Mouse (Mus musculus): Measurements from ENCODE around the gene C530025M09Rik. TPM values are rescaled to one million over a fixed set of nuclear protein-coding genes. Genes with fewer than 3 reads are reported as not detected.

Gene C530025M09Rik
- not detected for polyA plus RNA-seq (2014; fragmentation: Illumina TruSeq; extraction: RNeasy Lipid Tissue Mini Kit (QIAGEN cat#74804); ENCODE audit: low replicate concordance)

DNA sequence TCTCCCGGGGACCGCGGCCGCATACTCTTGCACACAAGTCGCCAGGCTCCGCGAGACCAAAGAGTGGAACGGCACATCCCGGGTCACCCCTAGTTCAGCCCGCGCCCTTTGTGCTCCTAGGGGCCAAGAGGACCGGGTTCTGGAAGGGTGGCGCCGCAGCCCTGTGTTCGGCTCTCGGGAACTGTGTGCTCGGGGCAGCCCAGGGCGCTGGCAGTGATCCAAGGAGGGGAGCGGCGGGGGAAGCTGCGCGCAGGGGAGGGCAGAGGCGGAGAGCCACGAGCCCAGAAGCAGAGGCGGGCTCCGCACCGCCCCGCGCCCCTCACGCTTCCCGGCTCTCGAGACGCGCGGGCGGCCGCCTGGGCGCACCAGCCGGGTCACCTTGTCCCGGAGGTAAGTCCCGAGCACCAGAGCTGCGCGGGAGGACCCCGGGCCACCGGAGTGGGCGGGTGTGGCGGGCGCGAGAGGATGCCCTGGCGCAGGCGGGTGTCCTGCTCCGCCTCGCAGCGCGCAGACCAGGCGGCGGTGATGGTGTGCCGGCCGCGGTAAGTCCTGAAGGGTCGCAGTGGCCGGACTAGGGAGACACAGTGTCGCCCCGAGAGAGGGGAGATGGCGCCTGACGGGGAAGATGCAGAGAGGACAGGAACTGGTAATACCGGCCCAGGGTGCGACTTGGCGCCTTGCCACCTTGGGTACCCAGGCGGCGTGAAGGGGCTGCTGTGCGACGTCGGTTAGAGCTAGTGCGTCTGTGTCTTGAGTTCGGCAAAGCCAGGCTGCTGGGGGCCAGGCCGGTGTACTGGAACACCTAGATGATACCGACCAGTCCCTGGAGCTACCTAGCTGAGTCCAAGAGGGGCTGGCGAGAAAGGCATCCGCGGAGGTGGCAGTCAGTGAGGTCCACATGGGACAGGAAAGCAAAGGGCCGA lies at the start of gene C530025M09Rik:
Gene C530025M09Rik, minus strand, starts transcription at position 678 of the 923 bp plus-strand sequence.

DNA sequence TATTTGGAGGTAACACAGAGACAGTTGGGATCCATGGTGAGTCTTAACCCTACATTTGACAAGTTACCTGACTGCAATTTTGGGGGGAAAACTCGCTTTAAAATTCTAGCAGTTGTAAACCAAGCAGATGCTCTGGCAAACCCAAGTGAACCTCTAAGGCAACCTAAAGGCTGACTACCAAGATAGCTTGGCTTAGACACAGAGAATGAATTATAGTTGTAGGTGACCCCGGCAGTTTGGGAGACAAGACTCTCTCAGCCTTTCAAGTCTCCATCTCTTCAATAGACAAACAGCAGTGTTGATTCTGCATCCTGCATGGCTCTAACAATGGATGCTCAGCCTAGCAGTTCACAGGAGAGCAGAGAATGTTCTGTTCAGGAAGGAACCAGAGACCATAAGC lies 2.1 kb downstream of the C530025M09Rik start, which contains the start of gene Syndig1:
Gene Syndig1, plus strand, starts transcription at position 301 of the 400 bp plus-strand sequence.

Other genes starting within 250 kb of the C530025M09Rik start
- 0.19 TPM for gene Syndig1, start 2.0 kb downstream of the C530025M09Rik start, polyA plus RNA-seq (2014; fragmentation: Illumina TruSeq; extraction: RNeasy Lipid Tissue Mini Kit (QIAGEN cat#74804); ENCODE audit: low replicate concordance)